Comparison of ENCODE assay signal across 12 mouse cellular contexts in the genomic region with DNA sequence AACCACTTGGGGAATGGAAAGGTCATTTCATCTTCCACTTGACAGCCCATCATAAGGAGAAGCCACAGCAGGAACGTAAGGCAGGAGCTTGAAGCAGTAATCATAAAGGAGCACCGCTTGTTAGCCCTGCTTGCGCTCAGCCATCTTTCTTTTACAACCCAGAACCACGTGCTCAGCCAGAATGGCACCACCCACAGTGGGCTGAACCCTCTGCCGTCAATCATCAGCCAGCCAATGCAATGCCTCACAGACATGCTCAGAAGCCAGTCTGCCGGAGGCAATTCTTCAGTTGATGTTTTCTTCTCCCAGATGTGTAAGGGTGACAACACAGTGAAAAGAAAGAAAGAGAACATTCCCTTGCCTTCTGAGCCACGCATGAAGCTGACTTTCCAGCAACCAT. TPM values are rescaled to one million over a fixed set of nuclear protein-coding genes. Genes with fewer than 3 reads are reported as not detected.
A peak's percentile ranks its signal among the peaks of the same experiment; 100 is the strongest.
DNase-seq lines count a peak whose midpoint lies in the region; ATAC-seq and TF ChIP-seq lines count a peak whose summit lies in the region.
"Had no signal": no experiment of that assay in that cellular context is flagged by ENCODE, and none has a peak within 500 bp of the region (broad histone marks: within the 10 kb centered on the region; RNA-seq: fewer than 3 reads in every experiment).

No protein-coding gene starts in this region.

- DNase-seq in forebrain, postnatal 0 days: no peak
- DNase-seq in left cerebral cortex, adult 2 months (ENCODE audit: extremely low spot score in 1 of 2, low spot score in 2 of 2): no peak
- no peak for DNase-seq in left cerebral cortex, postnatal 14 days (ENCODE audit: low spot score in 2 of 2)
- DNase-seq in lung, embryonic 14.5 days: peak; percentile 29
- no peak for DNase-seq in layer of hippocampus, postnatal 14 days (ENCODE audit: low spot score in 2 of 2)
- DNase-seq: cerebellum, adult 18-20 months had no signal

- 81% methylated on average over 7 of the region's 7 CpGs for WGBS in forebrain, postnatal 0 days
- WGBS in forebrain, embryonic 15.5 days: 85% methylated on average over 7 of the region's 7 CpGs
- WGBS in lung, embryonic 14.5 days: 73% methylated on average over 7 of the region's 7 CpGs
- 88% methylated on average over 7 of the region's 7 CpGs for WGBS in stomach, embryonic 15.5 days

- no peaks in the 10 kb centered on the region for H3K27me3 ChIP-seq in forebrain, postnatal 0 days (ENCODE audit: insufficient read depth, low read length)
- no peaks in the 10 kb centered on the region for H3K27me3 ChIP-seq in forebrain, embryonic 15.5 days
- no peaks in the 10 kb centered on the region for H3K27me3 ChIP-seq in lung, embryonic 14.5 days (ENCODE audit: insufficient read depth, low read length)
- no peaks in the 10 kb centered on the region for H3K27me3 ChIP-seq in stomach, embryonic 15.5 days (replicated peaks)
- H3K27me3 ChIP-seq: embryonic facial prominence, embryonic 13.5 days; neural tube, embryonic 12.5 days had no signal

- H3K4me1 ChIP-seq in forebrain, postnatal 0 days (ENCODE audit: insufficient read depth): no peaks in the 10 kb centered on the region
- H3K4me1 ChIP-seq in forebrain, embryonic 15.5 days: peaks cover 5% of the 10 kb centered on the region; the same call in 1 of the 2 replicates
- peaks cover 9% of the 10 kb centered on the region; the same call in 1 of the 2 replicates for H3K4me1 ChIP-seq in lung, embryonic 14.5 days (ENCODE audit: insufficient read depth)
- H3K4me1 ChIP-seq in stomach, embryonic 15.5 days: peaks cover 16% of the 10 kb centered on the region

- H3K4me2 ChIP-seq in forebrain, postnatal 0 days (ENCODE audit: low read depth): no peak overlapping the region
- H3K4me2 ChIP-seq in forebrain, embryonic 15.5 days (replicated peaks): no peak overlapping the region
- no peak overlapping the region for H3K4me2 ChIP-seq in lung, embryonic 14.5 days
- H3K4me2 ChIP-seq in stomach, embryonic 15.5 days: no peak overlapping the region
- H3K4me2 ChIP-seq: neural tube, embryonic 12.5 days had no signal

- H3K36me3 ChIP-seq in forebrain, postnatal 0 days (ENCODE audit: insufficient read depth): no peaks in the 10 kb centered on the region
- no peaks in the 10 kb centered on the region for H3K36me3 ChIP-seq in forebrain, embryonic 15.5 days
- H3K36me3 ChIP-seq in lung, embryonic 14.5 days (ENCODE audit: insufficient read depth): no peaks in the 10 kb centered on the region
- H3K36me3 ChIP-seq in stomach, embryonic 15.5 days: no peaks in the 10 kb centered on the region
- H3K36me3 ChIP-seq: embryonic facial prominence, embryonic 13.5 days; neural tube, embryonic 12.5 days had no signal

- intact Hi-C loops in left cerebral cortex, adult 2 months (cut with DNase I): no loop called here
- intact Hi-C loops in left cerebral cortex, postnatal 14 days (cut with DNase I): no loop called here

- no peak for TF ChIP-seq CTCF in forebrain, postnatal 0 days (IDR thresholded peaks at IDR 0.05; ENCODE audit: low read depth)
- TF ChIP-seq CTCF in left cerebral cortex, adult 2 months (IDR thresholded peaks at IDR 0.05): no peak
- TF ChIP-seq CTCF in lung, embryonic 14.5 days (IDR thresholded peaks at IDR 0.05; ENCODE audit: low read depth): no peak

- ATAC-seq in forebrain, postnatal 0 days: peak; percentile 38
- ATAC-seq in forebrain, embryonic 15.5 days (replicated peaks): no peak
- no peak for ATAC-seq in lung, embryonic 14.5 days (ENCODE audit: insufficient read depth)
- no peak for ATAC-seq in stomach, embryonic 15.5 days (ENCODE audit: insufficient read depth, low FRiP score, low read depth)
- ATAC-seq in erythroblast, adult 5-6 weeks (replicated peaks; ENCODE audit: low FRiP score, poor library complexity, severe bottlenecking): no peak

- no peaks in the 10 kb centered on the region for H3K9me3 ChIP-seq in forebrain, postnatal 0 days (ENCODE audit: low read length)
- H3K9me3 ChIP-seq in forebrain, embryonic 15.5 days: no peaks in the 10 kb centered on the region
- no peaks in the 10 kb centered on the region for H3K9me3 ChIP-seq in lung, embryonic 14.5 days (ENCODE audit: low read depth, low read length)
- no peaks in the 10 kb centered on the region for H3K9me3 ChIP-seq in stomach, embryonic 15.5 days
- H3K9me3 ChIP-seq: embryonic facial prominence, embryonic 13.5 days; neural tube, embryonic 12.5 days had no signal

- H3K4me3 ChIP-seq in forebrain, postnatal 0 days (ENCODE audit: low read depth, low read length): no peak overlapping the region
- no peak overlapping the region for H3K4me3 ChIP-seq in forebrain, embryonic 15.5 days
- no peak overlapping the region for H3K4me3 ChIP-seq in left cerebral cortex, adult 2 months
- no peak overlapping the region for H3K4me3 ChIP-seq in lung, embryonic 14.5 days (ENCODE audit: low read depth, low read length)
- H3K4me3 ChIP-seq in stomach, embryonic 15.5 days (replicated peaks): no peak overlapping the region
- H3K4me3 ChIP-seq: embryonic facial prominence, embryonic 13.5 days; neural tube, embryonic 12.5 days had no signal

- H3K27ac ChIP-seq in forebrain, postnatal 0 days (ENCODE audit: low read depth, low read length): no peak overlapping the region
- H3K27ac ChIP-seq in forebrain, embryonic 15.5 days (replicated peaks): no peak overlapping the region
- H3K27ac ChIP-seq in left cerebral cortex, adult 2 months: 0 out of 2 replicates have a peak overlapping the region, but pooled peaks have one; percentile 8
- peak overlapping the region; percentile 67; the same call in 1 of the 2 replicates for H3K27ac ChIP-seq in lung, embryonic 14.5 days (ENCODE audit: low read depth)
- peak overlapping the region; percentile 2; the same call in 1 of the 2 replicates for H3K27ac ChIP-seq in stomach, embryonic 15.5 days
- H3K27ac ChIP-seq: embryonic facial prominence, embryonic 13.5 days; neural tube, embryonic 12.5 days had no signal

- H3K9ac ChIP-seq in forebrain, postnatal 0 days: no peak overlapping the region
- H3K9ac ChIP-seq in forebrain, embryonic 15.5 days (replicated peaks): no peak overlapping the region
- H3K9ac ChIP-seq in lung, embryonic 14.5 days: no peak overlapping the region
- H3K9ac ChIP-seq in stomach, embryonic 15.5 days: no peak overlapping the region
- H3K9ac ChIP-seq: embryonic facial prominence, embryonic 13.5 days; neural tube, embryonic 12.5 days had no signal

RNA-seq across cellular contexts. Expression of a gene that starts 7.3 kb away (rescaled TPM):
- 2.6 and 5.5 TPM in 2 replicates for total RNA-seq in forebrain, postnatal 0 days (2014; rRNA removed)
- polyA plus RNA-seq in forebrain, postnatal 0 days (2015; fragmentation: Nextera tagmentation; extraction: Ambion mirVana): 2.8 and 3.1 TPM in 2 replicates
- polyA plus RNA-seq in forebrain, embryonic 15.5 days (2015; fragmentation: Nextera tagmentation; extraction: Ambion mirVana): 1.2 and 1.6 TPM in 2 replicates
- 1 to 10 TPM; 3.5 to 6.6 TPM for total RNA-seq in left cerebral cortex, adult 2 months (2021)
- total RNA-seq in left cerebral cortex, postnatal 14 days (2021): 1 to 10 TPM; 4.7 to 7.6 TPM
- 11.6 and 14.4 TPM in 2 replicates for polyA plus RNA-seq in lung, embryonic 14.5 days (2014; fragmentation: Nextera tagmentation; extraction: Ambion mirVana)
- polyA plus RNA-seq in stomach, embryonic 15.5 days (2015; fragmentation: Nextera tagmentation; extraction: Ambion mirVana): 10.6 and 11.9 TPM in 2 replicates
- total RNA-seq in erythroblast, adult 5-6 weeks (2015; ENCODE audit: low replicate concordance): 1.0 TPM in 1 of 2 replicates, not detected in the other
- total RNA-seq in erythroblast, adult 5-6 weeks (2017; ENCODE audit: low replicate concordance): 0.51 and 0.70 TPM in 2 replicates
- 1 to 10 TPM; 5.7 to 7.5 TPM for total RNA-seq in layer of hippocampus, postnatal 14 days (2021)
- total RNA-seq: hematopoietic stem cell, adult 5-6 weeks had no signal

Comparison
In these comparisons a context has a peak if more than half of its experiments do, and no peak if none do; other contexts are left out.
1. H3K27ac ChIP-seq: peak in left cerebral cortex, adult 2 months (single experiment), lung, embryonic 14.5 days (single experiment) and stomach, embryonic 15.5 days (single experiment); none in forebrain, postnatal 0 days (single experiment) and forebrain, embryonic 15.5 days (single experiment).